Mouse (Mus musculus): ENCODE data around the gene Stk24. TPM values are rescaled to one million over a fixed set of nuclear protein-coding genes. Genes with fewer than 3 reads are reported as not detected.
"Not testable (repeated sequence)": the region's sequence is repeated elsewhere in the genome, so short reads cannot be mapped to it uniquely, and the experiment has no call there.

The Stk24 gene
- polyA plus RNA-seq, 1 experiment, result 37.2 TPM

- no peak overlapping the region for H3K4me3 ChIP-seq (replicated peaks; ENCODE audit: insufficient read depth, low read depth, low read length)
- 83% methylated on average over 12 of the region's 12 CpGs for WGBS
- no peak for DNase-seq
- no peaks in the 10 kb centered on the region for H3K4me1 ChIP-seq (ENCODE audit: control insufficient read depth, insufficient read depth, low read length)
- no peaks in the 10 kb centered on the region for H3K27me3 ChIP-seq (ENCODE audit: control insufficient read depth, insufficient read depth, low read length)
- H3K27ac ChIP-seq (ENCODE audit: insufficient read depth, low read length), result no peak overlapping the region
- no peak for TF ChIP-seq POLR2A (IDR thresholded peaks at IDR 0.05; ENCODE audit: borderline replicate concordance, insufficient read depth, low read length)
These were observed 37.0 kb upstream of the Stk24 start for GRCm38 (mm10) chr14:121416626-121417319.

- 78% methylated on average over 6 of the region's 6 CpGs for WGBS
- no peaks in the 10 kb centered on the region for H3K4me1 ChIP-seq (ENCODE audit: control insufficient read depth, insufficient read depth, low read length)
- no peaks in the 10 kb centered on the region for H3K27me3 ChIP-seq (ENCODE audit: control insufficient read depth, insufficient read depth, low read length)
- no peak overlapping the region for H3K4me3 ChIP-seq (replicated peaks; ENCODE audit: insufficient read depth, low read depth, low read length)
- H3K27ac ChIP-seq (ENCODE audit: insufficient read depth, low read length), result no peak overlapping the region
- TF ChIP-seq CTCF (IDR thresholded peaks at IDR 0.05; ENCODE audit: borderline replicate concordance, insufficient read depth, low read depth, low read length) (no peak), POLR2A (IDR thresholded peaks at IDR 0.05; ENCODE audit: borderline replicate concordance, insufficient read depth, low read length) (no peak)
- no peak for DNase-seq
These were observed 34.9 kb upstream of the Stk24 start for GRCm38 (mm10) chr14:121414635-121415241.

GRCm38 (mm10) chr14:121413726-121414125, 33.9 kb upstream of the Stk24 start:
- 95% methylated on average over 1 of the region's 1 CpGs for WGBS

GRCm38 (mm10) chr14:121408944-121409343, 29.1 kb upstream of the Stk24 start:
- no peaks in the 10 kb centered on the region for H3K27me3 ChIP-seq (ENCODE audit: control insufficient read depth, insufficient read depth, low read length)
- 91% methylated on average over 3 of the region's 3 CpGs for WGBS
- H3K27ac ChIP-seq (ENCODE audit: insufficient read depth, low read length), result no peak overlapping the region
- H3K4me3 ChIP-seq (replicated peaks; ENCODE audit: insufficient read depth, low read depth, low read length), result no peak overlapping the region
- no peak for DNase-seq
- H3K4me1 ChIP-seq (ENCODE audit: control insufficient read depth, insufficient read depth, low read length), result no peaks in the 10 kb centered on the region
- TF ChIP-seq POLR2A (IDR thresholded peaks at IDR 0.05; ENCODE audit: borderline replicate concordance, insufficient read depth, low read length) (no peak), CTCF (IDR thresholded peaks at IDR 0.05; ENCODE audit: borderline replicate concordance, insufficient read depth, low read depth, low read length) (no peak)

More at GRCm38 (mm10) chr14:121413726-121414125, 33.9 kb upstream of the Stk24 start:
- H3K27me3 ChIP-seq (ENCODE audit: control insufficient read depth, insufficient read depth, low read length); DNase-seq; H3K4me1 ChIP-seq (ENCODE audit: control insufficient read depth, insufficient read depth, low read length); H3K27ac ChIP-seq (ENCODE audit: insufficient read depth, low read length); H3K4me3 ChIP-seq (replicated peaks; ENCODE audit: insufficient read depth, low read depth, low read length): not testable (repeated sequence)

- H3K27me3 ChIP-seq (ENCODE audit: control insufficient read depth, insufficient read depth, low read length), result no peaks in the 10 kb centered on the region
- no peak overlapping the region for H3K4me3 ChIP-seq (replicated peaks; ENCODE audit: insufficient read depth, low read depth, low read length)
- no peak for DNase-seq
- no peaks in the 10 kb centered on the region for H3K4me1 ChIP-seq (ENCODE audit: control insufficient read depth, insufficient read depth, low read length)
- TF ChIP-seq CTCF (IDR thresholded peaks at IDR 0.05; ENCODE audit: borderline replicate concordance, insufficient read depth, low read depth, low read length) (no peak), POLR2A (IDR thresholded peaks at IDR 0.05; ENCODE audit: borderline replicate concordance, insufficient read depth, low read length) (no peak)
- no peak overlapping the region for H3K27ac ChIP-seq (ENCODE audit: insufficient read depth, low read length)
- whole genome bisulfite sequencing, result 96% methylated on average over 7 of the region's 7 CpGs
These were observed 27.1 kb upstream of the Stk24 start for GRCm38 (mm10) chr14:121406943-121407342.

- Histone ChIP-seq H3K4me1 (ENCODE audit: control insufficient read depth, insufficient read depth, low read length) (no peaks in the 10 kb centered on the region), H3K4me3 (replicated peaks; ENCODE audit: insufficient read depth, low read depth, low read length) (no peak overlapping the region), H3K27ac (ENCODE audit: insufficient read depth, low read length) (no peak overlapping the region), H3K27me3 (ENCODE audit: control insufficient read depth, insufficient read depth, low read length) (no peaks in the 10 kb centered on the region)
- no peak for DNase-seq
- WGBS, result 49% methylated on average over 15 of the region's 15 CpGs
- no peak for TF ChIP-seq POLR2A (IDR thresholded peaks at IDR 0.05; ENCODE audit: borderline replicate concordance, insufficient read depth, low read length)
- TF ChIP-seq CTCF (IDR thresholded peaks at IDR 0.05; ENCODE audit: borderline replicate concordance, insufficient read depth, low read depth, low read length), result no peak
These were observed 25.7 kb upstream of the Stk24 start for GRCm38 (mm10) chr14:121405546-121405945.

GRCm38 (mm10) chr14:121405120-121405519, 25.3 kb upstream of the Stk24 start:
- peak in 1 of 2 experiments; percentile 7 for DNase-seq
- WGBS, result 25% methylated on average over 11 of the region's 13 CpGs
- H3K4me1 ChIP-seq (ENCODE audit: control insufficient read depth, insufficient read depth, low read length), result no peaks in the 10 kb centered on the region

GRCm38 (mm10) chr14:121399676-121400075, 19.9 kb upstream of the Stk24 start:
- Histone ChIP-seq H3K4me3 (replicated peaks; ENCODE audit: insufficient read depth, low read depth, low read length) (no peak overlapping the region), H3K27me3 (ENCODE audit: control insufficient read depth, insufficient read depth, low read length) (no peaks in the 10 kb centered on the region), H3K27ac (ENCODE audit: insufficient read depth, low read length) (no peak overlapping the region), H3K4me1 (ENCODE audit: control insufficient read depth, insufficient read depth, low read length) (no peaks in the 10 kb centered on the region)
- TF ChIP-seq CTCF (IDR thresholded peaks at IDR 0.05; ENCODE audit: borderline replicate concordance, insufficient read depth, low read depth, low read length), result no peak
- no peak for TF ChIP-seq POLR2A (IDR thresholded peaks at IDR 0.05; ENCODE audit: borderline replicate concordance, insufficient read depth, low read length)
- DNase-seq, result no peak
- WGBS, result 88% methylated on average over 6 of the region's 6 CpGs

More at GRCm38 (mm10) chr14:121405120-121405519, 25.3 kb upstream of the Stk24 start:
- Histone ChIP-seq H3K27ac (ENCODE audit: insufficient read depth, low read length) (no peak overlapping the region), H3K4me3 (replicated peaks; ENCODE audit: insufficient read depth, low read depth, low read length) (no peak overlapping the region), H3K27me3 (ENCODE audit: control insufficient read depth, insufficient read depth, low read length) (no peaks in the 10 kb centered on the region)
- TF ChIP-seq CTCF (IDR thresholded peaks at IDR 0.05; ENCODE audit: borderline replicate concordance, insufficient read depth, low read depth, low read length), result no peak
- no peak for TF ChIP-seq POLR2A (IDR thresholded peaks at IDR 0.05; ENCODE audit: borderline replicate concordance, insufficient read depth, low read length)

All from cerebellum, adult 2 months (tissue).